Mouse (Mus musculus) thymus, postnatal 0 days (tissue): ENCODE data around the gene Trpm6. TPM values are rescaled to one million over a fixed set of nuclear protein-coding genes. Genes with fewer than 3 reads are reported as not detected.

Experiments used
- DNase-seq: peaks from one replicate; pipeline ENCODE4 v3.0.0-alpha.2; 2015; ENCODE audit warnings: low spot score
- polyA plus RNA-seq: library from polyadenylated mRNA; unstranded; fragments of >200 nt; fragmentation: Nextera tagmentation; extraction: Ambion mirVana; gene quantifications from 2 replicates; pipeline ENCODE4 v1.2.1, GENCODE M21; 2015

Gene Trpm6
- polyA plus RNA-seq, 1 experiment from 2014 or later: 0.14 TPM

GRCm38 (mm10) chr19:18771048-18771447 is 21.3 kb downstream of the Trpm6 start:
- DNase-seq: peak; percentile 12

DNA sequence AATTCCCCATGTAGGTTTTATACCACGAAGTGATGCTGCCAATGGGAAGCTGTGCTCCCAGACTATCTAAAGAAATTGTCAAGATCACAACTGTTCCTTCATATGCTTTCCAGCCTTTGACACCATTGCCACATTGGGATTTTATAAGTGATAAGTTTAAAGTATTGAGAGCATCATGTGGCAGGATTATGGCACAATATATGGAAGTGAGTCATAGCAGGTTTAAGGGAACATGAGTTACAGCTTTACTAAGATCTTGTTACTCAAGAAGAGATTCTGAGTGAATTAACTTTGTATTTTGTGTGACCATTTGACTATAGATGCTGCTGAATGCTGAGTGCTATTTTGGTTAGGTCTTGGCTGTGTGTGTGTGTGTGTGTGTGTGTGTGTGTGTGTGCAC is 21.8 kb downstream of the Trpm6 start:
- no peak for DNase-seq

DNA sequence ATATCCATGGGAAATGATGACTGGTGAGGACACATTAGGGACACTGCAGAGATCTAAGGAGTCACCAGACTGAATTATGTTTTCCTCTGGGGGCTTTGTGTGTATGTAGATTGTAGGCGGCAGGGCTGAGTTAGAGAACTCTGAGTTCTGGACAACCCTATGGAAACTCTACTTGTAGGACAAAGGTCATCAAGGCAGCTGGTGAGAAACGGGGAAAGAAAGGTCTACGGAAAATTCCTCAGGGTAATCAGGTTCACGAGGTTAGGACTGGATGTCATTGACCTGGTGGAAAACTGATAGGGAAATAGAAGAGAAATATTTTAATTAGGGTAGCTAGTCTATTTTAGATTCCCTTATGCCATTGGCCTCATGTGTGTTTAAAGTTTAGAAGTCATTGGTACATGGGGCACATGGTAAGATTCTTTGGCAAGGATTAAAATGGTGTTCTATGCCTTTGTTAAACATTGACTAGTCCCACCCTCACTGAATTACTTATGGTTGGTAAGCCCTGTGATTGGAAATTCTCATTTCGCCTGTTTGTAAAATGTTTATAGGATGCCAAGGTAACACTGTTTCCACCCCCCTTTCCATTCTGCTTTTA is 23.2 kb downstream of the Trpm6 start:
- no peak for DNase-seq

DNA sequence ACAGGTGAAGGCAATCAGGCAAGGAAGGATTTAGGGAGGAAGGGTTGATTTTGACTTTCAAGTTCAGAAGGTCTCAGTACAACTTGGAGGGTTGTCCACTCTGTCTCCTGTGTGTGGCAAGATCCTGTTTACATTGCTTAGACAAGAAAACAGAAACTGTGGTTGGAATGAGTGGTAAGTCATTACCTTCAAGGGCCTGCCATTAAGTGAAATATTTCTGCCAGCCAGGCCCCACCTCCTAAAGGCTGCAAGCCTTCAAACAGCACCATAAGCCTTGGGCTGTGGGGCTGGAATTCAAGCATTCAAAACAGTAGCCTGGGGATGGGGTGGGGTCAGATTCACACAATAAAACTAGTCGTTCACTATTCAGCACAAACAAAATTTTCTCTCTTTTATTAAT is 24.3 kb downstream of the Trpm6 start:
- no peak for DNase-seq

GRCm38 (mm10) chr19:18799646-18800045 is 49.9 kb downstream of the Trpm6 start:
- no peak for DNase-seq

GRCm38 (mm10) chr19:18811264-18811663 is 61.5 kb downstream of the Trpm6 start:
- no peak for DNase-seq

GRCm38 (mm10) chr19:18815170-18815569 is 65.4 kb downstream of the Trpm6 start:
- no peak for DNase-seq

DNA sequence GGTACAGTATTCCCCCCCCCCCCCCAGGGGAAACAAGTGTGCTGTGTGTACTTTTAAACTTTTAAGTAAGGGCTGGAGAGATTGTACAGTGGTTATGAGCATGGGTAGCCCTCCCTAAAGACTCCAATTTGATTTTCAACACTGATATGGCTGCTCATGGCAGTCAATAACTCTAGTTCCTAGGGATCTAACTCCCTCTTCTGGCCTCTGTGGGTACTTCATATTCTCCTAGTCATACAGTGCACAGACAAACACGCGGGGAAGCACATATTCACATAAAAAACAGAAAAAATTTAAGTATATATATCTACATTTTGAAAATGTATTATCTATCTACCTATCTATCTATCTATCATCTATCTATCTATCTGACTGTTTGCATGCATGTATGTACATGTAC is 67.6 kb downstream of the Trpm6 start:
- DNase-seq: no peak

- DNase-seq: no peak
Observed at GRCm38 (mm10) chr19:18828601-18829000, 78.8 kb downstream of the Trpm6 start.

DNA sequence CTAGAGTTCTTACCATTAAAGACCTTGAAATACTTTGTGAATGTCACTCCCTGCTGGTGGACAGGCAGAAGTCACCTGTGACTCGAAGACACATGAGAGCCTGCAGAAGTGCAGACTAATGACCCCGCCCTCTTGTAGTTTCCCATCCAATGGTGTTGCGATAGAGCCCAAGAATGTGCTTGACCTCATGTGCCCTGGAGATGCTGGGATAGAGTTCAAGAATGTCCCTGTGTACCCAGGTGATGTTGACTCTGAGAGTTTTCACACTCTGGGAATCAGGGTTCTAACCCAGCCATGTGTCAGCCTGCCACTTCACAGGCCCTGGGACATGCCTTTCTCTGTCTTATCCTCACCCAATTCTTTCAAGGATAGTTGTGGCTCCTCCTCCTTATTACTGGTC is 81.4 kb downstream of the Trpm6 start:
- no peak for DNase-seq

GRCm38 (mm10) chr19:18834971-18835370 is 85.2 kb downstream of the Trpm6 start:
- peak; percentile 32 for DNase-seq

DNA sequence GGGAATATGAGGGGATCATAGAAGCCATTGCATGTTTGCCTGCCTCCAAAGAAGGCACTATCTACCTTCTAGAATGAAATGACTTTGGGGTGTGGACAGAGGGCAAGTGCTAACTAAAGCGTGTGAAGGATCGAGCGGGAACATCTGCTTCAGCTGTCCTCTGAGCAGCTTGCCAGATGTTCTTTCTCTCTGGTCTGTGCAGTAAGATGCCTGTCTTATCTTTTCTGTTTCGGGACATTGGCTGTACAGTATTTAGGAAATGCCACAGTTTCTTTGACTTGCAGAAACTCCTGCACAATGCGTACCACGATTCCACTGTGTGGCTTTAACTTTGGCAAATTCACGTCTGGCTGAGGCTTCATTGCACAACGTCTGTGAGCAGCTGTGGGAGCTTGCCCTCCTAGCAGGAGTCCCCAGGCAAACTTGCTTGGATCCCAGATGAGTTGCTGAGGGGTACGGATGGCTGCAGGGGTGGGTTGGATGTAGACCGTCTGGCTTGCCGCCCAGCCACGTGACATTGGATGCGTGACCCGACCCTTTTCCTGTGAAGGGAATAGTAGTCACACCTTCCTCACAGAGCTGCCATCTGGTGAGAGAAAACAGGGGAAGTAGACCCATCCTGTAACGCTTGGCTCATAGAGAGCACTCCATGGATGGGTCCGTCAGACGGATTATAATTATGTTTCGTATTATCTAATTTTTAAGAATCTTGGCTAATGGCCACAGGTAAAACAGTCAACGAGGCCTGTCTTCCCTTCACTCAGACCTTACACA is 92.2 kb downstream of the Trpm6 start:
- DNase-seq: no peak

GRCm38 (mm10) chr19:18842626-18843025 is 92.8 kb downstream of the Trpm6 start:
- DNase-seq: no peak

GRCm38 (mm10) chr19:18846336-18846735 is 96.6 kb downstream of the Trpm6 start:
- no peak for DNase-seq

- DNase-seq: no peak
Observed at GRCm38 (mm10) chr19:18868311-18868710, 118.5 kb downstream of the Trpm6 start.

GRCm38 (mm10) chr19:18872792-18873569 is 123.2 kb downstream of the Trpm6 start:
- DNase-seq: no peak

DNA sequence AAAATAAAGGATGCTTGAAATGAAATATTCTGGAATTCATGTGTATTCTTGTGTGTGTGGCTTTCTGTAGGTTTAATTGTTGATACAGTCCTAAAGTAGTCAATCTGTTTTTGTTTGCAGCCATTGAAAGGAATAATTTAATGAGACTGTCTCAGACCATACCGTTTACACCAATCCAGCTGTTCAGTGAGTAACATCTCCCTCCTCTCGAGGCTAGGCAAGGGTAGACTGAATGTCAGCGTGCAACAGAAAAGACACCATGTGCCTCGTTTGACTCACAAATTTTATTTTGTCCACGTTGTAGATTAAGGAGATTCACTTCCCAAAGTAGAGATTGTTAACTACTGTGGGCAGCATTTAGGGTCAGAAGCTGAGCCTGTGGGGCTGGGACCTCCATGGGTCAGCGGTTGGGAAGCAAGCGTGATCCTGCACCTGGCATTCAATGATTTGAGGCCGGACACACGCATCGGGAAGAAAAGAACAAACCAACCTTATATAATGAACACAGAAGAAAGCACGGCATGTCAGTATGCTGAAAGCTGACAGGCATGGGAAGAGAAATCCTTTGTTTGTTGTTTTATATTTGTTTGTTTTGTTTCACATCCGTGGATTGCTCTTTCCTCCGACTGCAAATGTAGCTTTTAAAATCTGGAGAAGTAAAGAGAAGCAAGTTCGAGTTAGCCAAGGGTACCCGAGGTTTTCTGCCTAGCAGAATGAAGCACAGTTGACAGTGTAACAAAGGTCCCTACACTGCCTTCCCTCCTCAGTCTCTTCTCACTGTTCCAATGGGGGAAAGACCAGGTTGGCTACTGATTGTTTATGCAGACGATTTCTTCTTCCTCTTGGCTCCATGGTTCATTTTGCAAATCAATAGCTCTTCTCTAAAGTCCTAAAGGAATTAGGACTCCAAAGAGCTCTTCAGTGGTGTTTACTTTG is 124.2 kb downstream of the Trpm6 start:
- no peak for DNase-seq

- DNase-seq: no peak
Observed at GRCm38 (mm10) chr19:18879264-18879663, 129.5 kb downstream of the Trpm6 start.

- DNase-seq: no peak
Observed at GRCm38 (mm10) chr19:18881162-18881561, 131.4 kb downstream of the Trpm6 start.

- no peak for DNase-seq
Observed at GRCm38 (mm10) chr19:18887646-18888407, 138.0 kb downstream of the Trpm6 start.
